Mouse (Mus musculus) testis, adult 2 months (tissue): ENCODE measurements around the gene Rimbp3. TPM values are rescaled to one million over a fixed set of nuclear protein-coding genes. Genes with fewer than 3 reads are reported as not detected.
"Not testable (repeated sequence)": the region's sequence is repeated elsewhere in the genome, so short reads cannot be mapped to it uniquely, and the experiment has no call there.

Experiments used
- H3K27ac ChIP-seq: fragments of 200-500 bp; 2 replicates; pipeline ENCODE4 v1.5.1; 2012; ENCODE audit warnings: low read depth, low read length; ENCODE audit not compliant: control insufficient read depth, insufficient read depth
- H3K27me3 ChIP-seq: fragments of 200-500 bp; 2 replicates; pipeline ENCODE4 v1.6.1; 2012; ENCODE audit warnings: mild to moderate bottlenecking, low read length, moderate library complexity; ENCODE audit not compliant: control insufficient read depth, insufficient read depth
- H3K36me3 ChIP-seq: fragments of 200-500 bp; 2 replicates; pipeline ENCODE4 v1.6.1; 2012; ENCODE audit warnings: mild to moderate bottlenecking, low read length; ENCODE audit not compliant: control insufficient read depth, insufficient read depth
- H3K4me1 ChIP-seq: fragments of 200-500 bp; 2 replicates; pipeline ENCODE4 v1.6.1; 2012; ENCODE audit warnings: low read length; ENCODE audit not compliant: control insufficient read depth, insufficient read depth
- H3K4me3 ChIP-seq: fragments of 200-500 bp; 2 replicates; pipeline ENCODE4 v1.5.1; 2012; ENCODE audit warnings: low read depth, mild to moderate bottlenecking, low read length, moderate library complexity, mixed read lengths; ENCODE audit not compliant: control insufficient read depth
- CTCF ChIP-seq: fragments of 200-500 bp; IDR thresholded peaks from 2 replicates; pipeline ENCODE4 v1.5.1; 2012; ENCODE audit warnings: low read depth, mild to moderate bottlenecking, inconsistent platforms, low read length, moderate library complexity; ENCODE audit not compliant: control insufficient read depth, insufficient read depth, insufficient replicate concordance
- POLR2A ChIP-seq: fragments of 200-500 bp; IDR thresholded peaks from 2 replicates; pipeline ENCODE4 v1.6.1; 2012; ENCODE audit warnings: low read depth, mild to moderate bottlenecking, inconsistent platforms, low read length, moderate library complexity; ENCODE audit not compliant: control insufficient read depth
- polyA plus RNA-seq: library from polyadenylated mRNA; depleted of rRNA; stranded (reverse); fragments of >200 nt; gene quantifications from 2 replicates; pipeline ENCODE4 v1.2.3, GENCODE M21; 2012; rRNA removed

Rimbp3 gene
- 159 and 181 TPM in 2 replicates for polyA plus RNA-seq

- H3K36me3 ChIP-seq: no peaks in the 10 kb centered on the region
- H3K4me3 ChIP-seq: peak within 1 kb of the TSS; percentile 72
- no peaks in the 10 kb centered on the region for H3K27me3 ChIP-seq
- H3K4me1 ChIP-seq: peaks cover 8% of the 10 kb centered on the region
- peak within 1 kb of the TSS; percentile 93 for H3K27ac ChIP-seq
- TF ChIP-seq POLR2A: peak; percentile 37
- TF ChIP-seq CTCF: peak; percentile 65; the same call in 1 of the 2 replicates
These were observed at the start of gene Rimbp3 for GRCm38 (mm10) chr16:17208389-17209361. Gene Rimbp3 (plus strand): TSS chr16:17208603.

DNA sequence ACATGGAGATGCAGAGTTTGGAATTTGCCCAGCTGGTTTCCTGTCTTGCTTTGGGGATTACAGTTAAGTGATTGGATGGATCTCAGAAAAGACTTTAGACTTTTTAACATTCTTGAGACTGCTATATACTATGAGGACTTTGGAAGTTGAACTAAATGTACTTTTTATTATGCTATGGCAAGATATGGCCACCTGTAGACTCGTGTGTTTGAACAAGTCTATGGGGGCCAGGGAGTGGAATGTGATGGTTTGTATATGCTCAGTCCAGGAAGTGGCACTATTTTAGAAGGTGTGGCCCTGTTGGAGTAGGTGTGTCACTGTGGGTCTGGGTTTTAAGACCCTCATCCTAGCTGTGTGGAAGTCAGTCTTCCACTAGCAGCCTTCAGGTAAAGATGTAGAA is 42.9 kb upstream of the Rimbp3 start:
- H3K36me3 ChIP-seq, H3K27ac ChIP-seq, H3K4me3 ChIP-seq, H3K27me3 ChIP-seq, H3K4me1 ChIP-seq: not testable (repeated sequence)

DNA sequence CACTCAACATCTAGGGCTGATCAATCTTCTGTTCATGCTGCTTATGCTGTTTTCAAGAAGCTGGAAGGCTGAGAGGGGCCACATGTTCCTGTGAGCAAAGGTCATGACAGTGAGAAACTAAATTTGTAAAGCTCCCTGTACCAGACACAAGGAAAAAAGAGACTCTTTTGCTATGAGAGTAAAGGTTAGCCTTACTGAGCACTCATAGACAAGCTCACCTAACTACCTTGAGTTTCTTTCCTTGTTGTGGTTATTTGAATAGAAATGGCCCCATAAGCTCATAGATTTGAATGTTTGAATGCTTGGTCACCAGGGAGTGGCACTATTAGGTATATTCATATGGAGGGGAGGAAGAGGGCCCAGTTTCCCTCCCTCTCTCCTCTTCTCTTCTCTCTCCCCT is 41.2 kb upstream of the Rimbp3 start:
- H3K4me1 ChIP-seq: no peaks in the 10 kb centered on the region
- TF ChIP-seq CTCF (no peak), POLR2A (no peak)
- no peak overlapping the region for H3K27ac ChIP-seq
- no peaks in the 10 kb centered on the region; the same call in 1 of the 2 replicates for H3K36me3 ChIP-seq
- no peak overlapping the region for H3K4me3 ChIP-seq
- no peaks in the 10 kb centered on the region for H3K27me3 ChIP-seq

DNA sequence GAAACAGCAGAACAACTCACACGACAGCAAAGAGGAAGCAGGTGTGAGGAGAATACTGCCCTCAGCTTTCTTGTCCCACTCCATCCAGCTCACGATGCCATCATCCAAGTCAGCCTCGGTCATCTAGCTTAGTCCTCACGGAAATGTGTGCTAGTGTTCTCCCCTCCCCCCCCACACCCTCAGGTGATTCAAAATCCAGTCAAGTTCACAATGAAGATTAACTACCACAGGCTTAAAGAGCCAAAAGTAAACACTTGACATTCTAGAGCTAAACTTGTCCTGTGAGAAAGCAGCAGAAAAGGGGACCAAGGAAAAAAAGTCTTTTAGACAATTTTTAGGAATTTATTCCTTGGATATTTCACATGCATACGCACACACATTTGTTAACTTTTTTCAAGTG is 40.4 kb upstream of the Rimbp3 start:
- TF ChIP-seq POLR2A: no peak
- TF ChIP-seq CTCF: no peak
- Histone ChIP-seq H3K27ac (no peak overlapping the region), H3K27me3 (no peaks in the 10 kb centered on the region), H3K4me3 (no peak overlapping the region), H3K36me3 (no peaks in the 10 kb centered on the region; the same call in 1 of the 2 replicates), H3K4me1 (no peaks in the 10 kb centered on the region)

GRCm38 (mm10) chr16:17175765-17176164 is 32.6 kb upstream of the Rimbp3 start:
- TF ChIP-seq CTCF (no peak), POLR2A (no peak)

DNA sequence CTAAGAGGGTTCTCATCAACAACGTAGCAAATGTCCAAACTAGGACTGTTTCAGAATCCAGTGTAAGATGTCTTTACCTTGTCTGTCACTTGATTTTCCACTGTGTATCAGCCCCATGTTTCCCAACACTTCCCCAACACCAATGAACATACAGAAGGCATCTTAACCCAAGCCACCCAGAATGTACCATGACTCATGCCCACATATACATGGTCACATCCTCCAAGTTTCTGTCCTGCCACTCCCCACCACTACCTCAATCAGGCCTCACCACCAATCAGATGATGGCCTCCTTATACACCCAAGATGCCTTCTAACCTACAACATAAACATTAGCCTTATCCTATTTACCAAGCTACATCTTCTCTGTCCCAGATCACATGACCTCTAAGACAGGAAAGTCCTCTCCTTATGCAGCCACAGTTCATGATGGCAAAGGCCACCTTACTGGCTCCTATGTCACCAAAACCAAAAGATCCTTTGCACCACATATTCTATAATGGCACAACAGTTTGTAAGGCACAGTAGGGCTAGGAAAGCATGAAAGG is 30.7 kb upstream of the Rimbp3 start:
- Histone ChIP-seq H3K4me3 (no peak overlapping the region), H3K27ac (no peak overlapping the region), H3K36me3 (peaks cover 3% of the 10 kb centered on the region; the same call in 1 of the 2 replicates), H3K27me3 (no peaks in the 10 kb centered on the region), H3K4me1 (no peaks in the 10 kb centered on the region)
- TF ChIP-seq POLR2A (no peak), CTCF (no peak)

More at GRCm38 (mm10) chr16:17175765-17176164, 32.6 kb upstream of the Rimbp3 start:
- Histone ChIP-seq H3K4me1 (no peaks in the 10 kb centered on the region), H3K36me3 (peaks cover 3% of the 10 kb centered on the region), H3K4me3 (no peak overlapping the region), H3K27ac (no peak overlapping the region), H3K27me3 (no peaks in the 10 kb centered on the region)

DNA sequence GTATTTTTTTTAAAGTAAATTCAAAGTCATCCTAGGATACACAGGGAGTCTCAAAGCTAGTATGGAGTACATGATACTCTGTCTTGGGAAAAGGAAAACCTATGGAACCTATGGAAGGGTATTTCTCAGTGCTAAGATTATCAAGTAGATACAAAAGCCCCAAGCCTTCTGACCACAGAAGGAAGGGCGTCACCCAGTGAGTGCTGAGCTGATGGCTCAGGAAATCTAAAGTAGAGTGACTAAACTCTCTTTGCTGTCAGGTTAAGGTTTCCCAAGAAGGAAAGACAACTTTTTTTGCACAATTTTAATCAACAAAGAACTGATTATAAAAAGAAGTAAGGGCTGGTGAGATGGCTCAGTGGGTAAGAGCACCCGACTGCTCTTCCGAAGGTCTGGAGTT is 28.7 kb upstream of the Rimbp3 start:
- Histone ChIP-seq H3K4me3 (no peak overlapping the region), H3K27me3 (no peaks in the 10 kb centered on the region), H3K4me1 (no peaks in the 10 kb centered on the region), H3K36me3 (peaks cover 3% of the 10 kb centered on the region; the same call in 1 of the 2 replicates), H3K27ac (no peak overlapping the region)
- TF ChIP-seq POLR2A (no peak), CTCF (no peak)
